Mouse (Mus musculus) limb, embryonic 13.5 days (tissue): ENCODE results near the gene Tenm3. TPM values are rescaled to one million over a fixed set of nuclear protein-coding genes. Genes with fewer than 3 reads are reported as not detected.
A peak's percentile ranks its signal among the peaks of the same experiment; 100 is the strongest.

Experiments used
- ATAC-seq: fragments of 200-750 bp; cut with Nextera tagmentation; 2 replicates; pipeline ENCODE4 v1.8.0; 2017; ENCODE audit warnings: low read depth, moderate number of reproducible peaks, moderate TSS enrichment; ENCODE audit not compliant: low FRiP score
- H3K27ac ChIP-seq: fragments of 300-500 bp; sonication (generic); 2 replicates; pipeline ENCODE4 v1.5.1; 2015; ENCODE audit warnings: inconsistent platforms, mild to moderate bottlenecking, moderate library complexity
- H3K27me3 ChIP-seq: fragments of 300-500 bp; sonication (generic); 2 replicates; pipeline ENCODE4 v1.6.1; 2015; ENCODE audit warnings: mild to moderate bottlenecking, inconsistent platforms
- H3K36me3 ChIP-seq: fragments of 300-500 bp; sonication (generic); 2 replicates; pipeline ENCODE4 v1.6.1; 2015; ENCODE audit warnings: inconsistent platforms, mild to moderate bottlenecking, moderate library complexity
- H3K4me1 ChIP-seq: fragments of 300-500 bp; sonication (generic); 2 replicates; pipeline ENCODE4 v1.6.1; 2015; ENCODE audit warnings: inconsistent platforms
- H3K4me2 ChIP-seq: fragments of 300-500 bp; sonication (generic); replicated peaks from 2 replicates; pipeline ENCODE4 v1.6.1; 2015; ENCODE audit warnings: inconsistent platforms, mild to moderate bottlenecking, moderate library complexity
- H3K4me3 ChIP-seq: fragments of 300-500 bp; sonication (generic); 2 replicates; pipeline ENCODE4 v1.5.1; 2015; ENCODE audit warnings: moderate library complexity, mild to moderate bottlenecking, inconsistent platforms
- H3K9ac ChIP-seq: fragments of 300-500 bp; sonication (generic); 2 replicates; pipeline ENCODE4 v1.6.1; 2015; ENCODE audit warnings: mild to moderate bottlenecking, inconsistent platforms
- H3K9me3 ChIP-seq: fragments of 300-500 bp; sonication (generic); 2 replicates; pipeline ENCODE4 v1.6.1; 2016; ENCODE audit warnings: inconsistent platforms
- WGBS: fragments of 180-500 bp; shearing (Covaris S2); methylation state at CpG from one replicate; pipeline ENCODE4 v1.1.7; 2015; 5-methylcytosine and 5-hydroxymethylcytosine counted together
- polyA plus RNA-seq: library from polyadenylated mRNA; unstranded; fragments of >200 nt; fragmentation: Nextera tagmentation; extraction: Ambion mirVana; gene quantifications from 2 replicates; pipeline ENCODE4 v1.2.1, GENCODE M21; 2015

The Tenm3 gene
- polyA plus RNA-seq, 1 experiment from 2014 or later = 41.0 TPM

DNA sequence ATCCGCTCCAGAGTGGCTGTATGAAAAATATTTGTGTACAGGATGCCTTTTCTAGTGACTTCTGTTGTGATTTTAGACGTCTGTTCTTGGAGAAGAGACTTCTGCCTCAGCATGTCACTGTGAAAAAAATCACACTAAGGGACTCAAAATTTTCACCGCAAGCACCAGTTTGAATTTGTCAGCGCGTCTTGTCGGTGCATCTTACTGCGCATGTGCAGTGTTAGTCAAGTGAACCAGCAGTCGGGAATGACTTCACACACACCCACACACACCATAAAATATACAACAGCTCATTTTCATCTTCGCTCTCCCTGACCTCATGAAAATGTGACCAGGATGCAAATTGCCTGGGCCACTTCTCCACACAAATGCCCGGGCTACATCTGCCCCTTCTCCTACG lies 568.7 kb downstream of the Tenm3 start:
- Histone ChIP-seq H3K36me3 (peaks cover 60% of the 10 kb centered on the region), H3K4me3 (no peak overlapping the region), H3K4me1 (no peaks in the 10 kb centered on the region), H3K27ac (no peak overlapping the region), H3K9me3 (peaks cover 8% of the 10 kb centered on the region; the same call in 1 of the 2 replicates), H3K27me3 (no peaks in the 10 kb centered on the region), H3K9ac (no peak overlapping the region), H3K4me2 (no peak overlapping the region)
- ATAC-seq = no peak
- WGBS = 90% methylated on average over 11 of the region's 11 CpGs

GRCm38 (mm10) chr8:48274566-48274965 lies 569.2 kb downstream of the Tenm3 start:
- Histone ChIP-seq H3K4me2 (no peak overlapping the region), H3K36me3 (peaks cover 60% of the 10 kb centered on the region), H3K4me1 (no peaks in the 10 kb centered on the region), H3K9me3 (peaks cover 8% of the 10 kb centered on the region; the same call in 1 of the 2 replicates), H3K4me3 (no peak overlapping the region), H3K27ac (no peak overlapping the region), H3K9ac (no peak overlapping the region), H3K27me3 (no peaks in the 10 kb centered on the region)
- 90% methylated on average over 11 of the region's 11 CpGs for WGBS
- no peak for ATAC-seq

- Histone ChIP-seq H3K9ac (no peak overlapping the region), H3K4me1 (no peaks in the 10 kb centered on the region), H3K36me3 (peaks cover 28% of the 10 kb centered on the region), H3K27ac (no peak overlapping the region), H3K4me2 (no peak overlapping the region), H3K9me3 (no peaks in the 10 kb centered on the region), H3K4me3 (no peak overlapping the region), H3K27me3 (no peaks in the 10 kb centered on the region)
- no peak for ATAC-seq
- 80% methylated on average over 10 of the region's 10 CpGs for WGBS
Measured at GRCm38 (mm10) chr8:48268638-48269037, 575.1 kb downstream of the Tenm3 start.

GRCm38 (mm10) chr8:48260265-48260664 lies 583.5 kb downstream of the Tenm3 start:
- WGBS = 88% methylated on average over 10 of the region's 10 CpGs
- no peak for ATAC-seq

DNA sequence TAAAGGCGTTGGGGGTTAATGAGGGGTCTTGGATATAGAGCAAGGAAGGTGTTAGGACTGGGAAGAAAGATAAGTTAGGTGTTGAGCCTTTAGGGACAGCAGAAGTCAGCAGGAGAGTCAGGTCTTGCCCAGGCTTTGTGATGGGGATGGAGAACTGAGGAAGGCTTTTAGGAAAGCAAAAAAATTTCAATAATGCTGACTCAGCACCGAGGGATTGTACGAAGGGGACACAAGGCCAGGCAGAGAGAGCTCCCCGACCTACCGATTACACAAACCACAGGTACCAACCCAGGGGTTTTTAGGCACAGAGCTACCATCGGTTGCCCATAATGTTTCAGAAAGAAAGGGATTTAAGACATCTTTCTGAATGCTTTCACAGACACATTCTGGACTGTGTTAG lies 583.9 kb downstream of the Tenm3 start:
- 77% methylated on average over 6 of the region's 6 CpGs for WGBS

More at GRCm38 (mm10) chr8:48260265-48260664, 583.5 kb downstream of the Tenm3 start:
- H3K4me1 ChIP-seq = no peaks in the 10 kb centered on the region
- H3K9ac ChIP-seq = no peak overlapping the region
- H3K9me3 ChIP-seq = no peaks in the 10 kb centered on the region
- H3K4me3 ChIP-seq = no peak overlapping the region
- H3K36me3 ChIP-seq = peaks cover 14% of the 10 kb centered on the region
- no peaks in the 10 kb centered on the region for H3K27me3 ChIP-seq
- H3K27ac ChIP-seq = no peak overlapping the region
- H3K4me2 ChIP-seq = no peak overlapping the region

GRCm38 (mm10) chr8:48243876-48244275 lies 599.9 kb downstream of the Tenm3 start:
- Histone ChIP-seq H3K4me3 (no peak overlapping the region), H3K9ac (no peak overlapping the region), H3K4me2 (no peak overlapping the region), H3K27ac (no peak overlapping the region), H3K9me3 (0 out of 2 replicates have a peak, but pooled peaks cover 5% of the 10 kb centered on the region), H3K27me3 (no peaks in the 10 kb centered on the region), H3K36me3 (peaks cover 26% of the 10 kb centered on the region), H3K4me1 (peaks cover 9% of the 10 kb centered on the region; the same call in 1 of the 2 replicates)
- no peak for ATAC-seq
- 86% methylated on average over 2 of the region's 2 CpGs for WGBS

More for the DNA sequence above, 583.9 kb downstream of the Tenm3 start:
- Histone ChIP-seq H3K27ac (no peak overlapping the region), H3K27me3 (no peaks in the 10 kb centered on the region), H3K4me2 (no peak overlapping the region), H3K9ac (no peak overlapping the region), H3K4me3 (no peak overlapping the region), H3K36me3 (peaks cover 12% of the 10 kb centered on the region), H3K4me1 (no peaks in the 10 kb centered on the region), H3K9me3 (no peaks in the 10 kb centered on the region)
- no peak for ATAC-seq

GRCm38 (mm10) chr8:48240917-48241531 lies 602.7 kb downstream of the Tenm3 start:
- Histone ChIP-seq H3K9ac (no peak overlapping the region), H3K4me3 (no peak overlapping the region), H3K4me2 (no peak overlapping the region), H3K4me1 (peaks cover 9% of the 10 kb centered on the region; the same call in 1 of the 2 replicates), H3K27me3 (no peaks in the 10 kb centered on the region), H3K27ac (no peak overlapping the region), H3K9me3 (peaks cover 10% of the 10 kb centered on the region; the same call in 1 of the 2 replicates), H3K36me3 (peaks cover 55% of the 10 kb centered on the region)
- ATAC-seq = no peak
- WGBS = 41% methylated on average over 6 of the region's 6 CpGs

DNA sequence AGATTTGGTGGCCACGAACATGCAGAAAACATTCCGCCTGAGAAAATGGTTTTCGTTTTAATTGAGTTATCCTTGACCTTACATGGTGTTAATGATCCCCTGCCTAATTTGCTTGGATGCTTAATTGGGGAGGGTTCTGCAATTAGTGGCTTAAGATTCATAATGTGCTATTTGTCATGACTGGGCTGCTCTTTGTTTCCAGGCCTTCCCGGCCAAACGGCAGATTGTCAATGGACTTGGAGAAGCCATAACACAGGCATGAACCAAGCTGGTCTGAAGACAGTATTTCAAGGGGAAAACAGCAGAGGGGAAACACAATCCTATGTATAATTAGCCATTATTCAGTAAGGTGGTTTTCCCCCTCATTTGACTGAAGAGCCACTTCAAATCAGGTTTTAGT lies 606.8 kb downstream of the Tenm3 start:
- no peak for ATAC-seq
- H3K9ac ChIP-seq = no peak overlapping the region

GRCm38 (mm10) chr8:48232927-48233326 lies 610.8 kb downstream of the Tenm3 start:
- WGBS = 34% methylated on average over 7 of the region's 7 CpGs
- Histone ChIP-seq H3K27ac (no peak overlapping the region), H3K9me3 (peaks cover 12% of the 10 kb centered on the region; the same call in 1 of the 2 replicates), H3K9ac (no peak overlapping the region), H3K27me3 (no peaks in the 10 kb centered on the region), H3K36me3 (peaks cover 72% of the 10 kb centered on the region), H3K4me2 (peak overlapping the region; percentile 21), H3K4me3 (no peak overlapping the region), H3K4me1 (peaks cover 34% of the 10 kb centered on the region)
- peak; percentile 44; the same call in 1 of the 2 replicates for ATAC-seq

More for the DNA sequence above, 606.8 kb downstream of the Tenm3 start:
- Histone ChIP-seq H3K4me1 (peaks cover 16% of the 10 kb centered on the region), H3K4me3 (no peak overlapping the region), H3K4me2 (no peak overlapping the region), H3K27me3 (no peaks in the 10 kb centered on the region), H3K36me3 (peaks cover 72% of the 10 kb centered on the region), H3K9me3 (peaks cover 12% of the 10 kb centered on the region; the same call in 1 of the 2 replicates), H3K27ac (no peak overlapping the region)
- WGBS = 91% methylated on average over 5 of the region's 5 CpGs

GRCm38 (mm10) chr8:48231882-48232281 lies 611.9 kb downstream of the Tenm3 start:
- Histone ChIP-seq H3K27ac (no peak overlapping the region), H3K4me2 (no peak overlapping the region), H3K4me1 (peaks cover 34% of the 10 kb centered on the region), H3K9ac (no peak overlapping the region), H3K9me3 (peaks cover 12% of the 10 kb centered on the region; the same call in 1 of the 2 replicates), H3K27me3 (no peaks in the 10 kb centered on the region), H3K4me3 (no peak overlapping the region), H3K36me3 (peaks cover 64% of the 10 kb centered on the region)
- ATAC-seq = no peak
- WGBS = 30% methylated on average over 9 of the region's 9 CpGs

- Histone ChIP-seq H3K9ac (no peak overlapping the region), H3K4me2 (no peak overlapping the region), H3K27ac (no peak overlapping the region), H3K4me3 (no peak overlapping the region), H3K27me3 (no peaks in the 10 kb centered on the region), H3K36me3 (peaks cover 59% of the 10 kb centered on the region), H3K9me3 (peaks cover 9% of the 10 kb centered on the region; the same call in 1 of the 2 replicates), H3K4me1 (peaks cover 34% of the 10 kb centered on the region)
- WGBS = 20% methylated on average over 9 of the region's 9 CpGs
- peak; percentile 12; the same call in 1 of the 2 replicates for ATAC-seq
Measured at GRCm38 (mm10) chr8:48231389-48231788, 612.4 kb downstream of the Tenm3 start.

GRCm38 (mm10) chr8:48228676-48229075 lies 615.1 kb downstream of the Tenm3 start:
- Histone ChIP-seq H3K4me1 (peaks cover 36% of the 10 kb centered on the region), H3K27ac (no peak overlapping the region), H3K4me3 (no peak overlapping the region), H3K36me3 (peaks cover 34% of the 10 kb centered on the region), H3K9ac (no peak overlapping the region), H3K9me3 (no peaks in the 10 kb centered on the region), H3K27me3 (no peaks in the 10 kb centered on the region; the same call in 1 of the 2 replicates), H3K4me2 (no peak overlapping the region)
- 97% methylated on average over 35 of the region's 35 CpGs for whole genome bisulfite sequencing
- no peak for ATAC-seq
